In the genomic region with DNA sequence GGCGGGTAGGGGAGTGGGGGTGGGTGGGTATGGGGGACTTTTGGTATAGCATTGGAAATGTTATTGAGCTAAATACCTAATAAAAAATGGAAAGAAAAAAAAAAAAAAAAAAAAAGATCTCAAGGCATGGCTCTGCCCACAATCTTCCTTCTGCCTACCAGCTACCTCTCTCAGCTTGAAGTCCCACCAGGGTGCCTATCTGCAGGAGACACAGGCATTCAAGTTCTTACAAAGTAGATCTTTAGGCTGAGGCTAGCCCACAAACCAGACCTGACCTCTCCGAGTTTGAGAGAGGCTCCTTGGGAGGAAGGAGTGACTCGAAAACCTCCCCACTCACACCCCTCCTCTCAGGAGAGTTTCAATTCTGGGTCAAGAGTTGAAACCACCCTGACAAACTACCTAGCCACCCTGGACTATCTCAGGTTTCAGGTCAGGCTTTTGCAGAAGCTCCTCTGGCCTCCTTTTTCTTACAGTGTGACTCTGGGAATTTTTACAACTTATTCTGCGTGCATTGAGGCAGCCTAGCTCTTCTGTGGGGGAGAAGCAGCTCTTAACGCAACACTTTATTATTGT, we compare ENCODE assay signal across 17 mouse cellular contexts.
"Had no signal": no experiment of that assay in that cellular context is flagged by ENCODE, and none has a peak within 500 bp of the region (broad histone marks: within the 10 kb centered on the region; RNA-seq: fewer than 3 reads in every experiment).

No protein-coding gene starts in this region.

- DNase-seq: lung, adult 2 months; lung, postnatal 14 days; lung, postnatal 36 days; right cerebral cortex, postnatal 25 days; right cerebral cortex, postnatal 4 days; spleen, adult 18-20 months; thymus, adult 18-20 months; thymus, postnatal 14 days; thymus, postnatal 36 days had no signal

- H3K36me3 ChIP-seq: lung, embryonic 15.5 days; midbrain, embryonic 13.5 days; midbrain, embryonic 15.5 days; neural tube, embryonic 12.5 days had no signal

- ATAC-seq: lung, postnatal 0 days; midbrain, embryonic 13.5 days; midbrain, embryonic 15.5 days had no signal

- H3K4me3 ChIP-seq: lung, embryonic 15.5 days; megakaryocyte, embryonic 14.5 days; midbrain, embryonic 13.5 days; midbrain, embryonic 15.5 days; neural tube, embryonic 12.5 days had no signal

- H3K27me3 ChIP-seq: lung, embryonic 15.5 days; midbrain, embryonic 13.5 days; midbrain, embryonic 15.5 days; neural tube, embryonic 12.5 days had no signal

- H3K9ac ChIP-seq: lung, embryonic 15.5 days; midbrain, embryonic 13.5 days; midbrain, embryonic 15.5 days; neural tube, embryonic 12.5 days had no signal

- H3K4me2 ChIP-seq: lung, embryonic 15.5 days; midbrain, embryonic 11.5 days; midbrain, embryonic 13.5 days; midbrain, embryonic 15.5 days; neural tube, embryonic 12.5 days had no signal

- H3K27ac ChIP-seq: lung, embryonic 15.5 days; macrophage; midbrain, embryonic 13.5 days; midbrain, embryonic 15.5 days; neural tube, embryonic 12.5 days had no signal

- H3K4me1 ChIP-seq: lung, embryonic 15.5 days; megakaryocyte, embryonic 14.5 days; midbrain, embryonic 13.5 days; midbrain, embryonic 15.5 days; neural tube, embryonic 12.5 days had no signal

- H3K9me3 ChIP-seq: lung, embryonic 15.5 days; midbrain, embryonic 13.5 days; midbrain, embryonic 15.5 days; neural tube, embryonic 12.5 days had no signal
